Mouse (Mus musculus): ENCODE data around the gene Phf20.

The Phf20 gene

DNA sequence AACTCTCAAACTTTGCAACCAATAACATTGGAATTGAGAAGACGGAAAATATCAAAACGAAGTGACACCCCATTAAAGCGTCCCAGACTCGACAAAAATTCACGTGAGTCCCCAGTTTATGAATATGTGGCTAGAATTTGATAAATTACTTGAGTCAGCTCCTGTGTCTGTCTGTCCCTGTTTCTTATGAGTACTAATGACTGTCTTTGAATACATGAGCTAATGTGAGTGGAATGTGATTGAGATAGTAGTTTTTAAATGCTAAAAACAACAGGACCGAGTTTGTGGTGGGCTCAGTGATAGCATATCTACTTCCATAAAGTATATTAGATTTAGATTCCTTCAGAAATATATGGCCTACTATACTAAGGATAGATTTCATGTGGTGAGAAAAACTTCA lies 76.3 kb downstream of the Phf20 start:
- no peak for DNase-seq (ENCODE audit: low spot score)

DNA sequence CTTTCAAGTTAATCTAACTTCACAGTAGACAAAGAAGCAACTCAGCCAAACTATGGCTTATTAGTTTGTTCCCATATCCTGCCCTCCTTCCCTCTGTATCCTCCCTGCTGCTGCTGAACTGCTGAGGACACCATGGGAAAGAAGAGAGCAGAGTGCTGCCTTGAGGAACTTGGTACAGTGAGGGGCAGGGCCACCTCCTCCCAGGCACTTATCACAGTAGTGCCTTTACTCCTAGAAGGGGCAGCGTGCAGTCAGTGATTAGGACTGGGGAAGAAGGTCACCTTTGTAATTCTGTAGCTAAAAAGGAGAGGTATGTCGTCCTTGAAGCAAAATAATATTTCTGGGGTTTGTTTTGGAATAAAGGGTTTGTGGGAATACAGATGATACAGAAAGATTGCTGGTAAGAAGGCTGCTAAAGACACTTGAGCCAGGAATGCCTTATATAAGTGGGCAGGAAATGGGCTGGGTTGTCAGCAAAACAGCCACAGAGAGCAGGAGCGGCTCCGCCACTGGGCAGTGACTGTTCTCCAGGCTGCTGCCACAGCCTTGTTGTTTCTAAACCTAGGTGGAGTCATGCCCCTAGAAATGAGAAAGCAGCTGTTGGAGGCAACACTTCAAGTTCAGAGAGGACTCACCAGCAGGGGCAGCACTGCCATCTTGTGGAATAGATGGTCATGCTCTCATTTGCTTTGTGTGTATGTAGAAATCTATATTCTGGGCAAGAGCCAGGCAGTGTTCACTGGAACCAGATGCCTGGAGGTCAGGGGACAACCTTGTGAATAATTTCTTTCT lies 82.2 kb downstream of the Phf20 start:
- peak; percentile 75 for DNase-seq (ENCODE audit: low spot score)

DNA sequence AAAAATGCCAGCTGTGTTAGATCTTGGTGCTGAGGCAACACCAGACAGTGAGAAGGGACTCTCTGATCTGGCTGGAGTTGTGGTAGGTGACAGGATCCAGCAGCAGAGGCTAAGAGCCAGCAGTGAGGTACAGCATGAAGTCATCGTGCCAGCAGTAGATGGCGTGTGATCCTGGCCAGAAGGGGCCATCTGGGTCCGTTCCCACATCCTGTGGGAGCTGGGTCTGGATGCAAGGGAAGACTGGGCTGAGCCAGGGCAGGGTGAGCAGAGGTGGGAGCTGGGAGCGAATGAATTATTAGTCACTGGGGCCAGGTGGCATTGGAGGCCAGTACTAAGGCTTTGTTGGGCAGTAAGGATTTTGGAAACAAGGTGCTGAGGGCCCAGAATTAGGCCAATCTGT lies 85.0 kb downstream of the Phf20 start:
- no peak for DNase-seq (ENCODE audit: low spot score)

DNA sequence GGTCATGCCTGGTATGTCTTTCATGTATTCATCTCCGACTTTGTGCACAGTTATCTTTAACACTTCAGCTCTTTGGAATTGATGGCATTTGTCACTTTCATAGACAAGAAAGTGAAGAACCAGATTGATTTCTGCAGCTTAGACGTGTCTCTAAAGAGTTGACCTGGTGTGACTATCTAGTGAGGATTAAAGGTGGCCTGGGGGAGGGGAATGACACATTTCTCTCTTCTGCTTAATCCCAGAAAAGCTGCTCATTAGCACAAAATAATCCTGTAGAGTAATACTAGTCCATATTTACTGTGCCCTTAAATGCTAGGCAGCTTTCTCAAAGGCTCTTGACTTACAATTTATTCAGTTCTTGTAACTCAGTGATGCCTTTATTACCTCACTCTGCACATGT lies 88.9 kb downstream of the Phf20 start:
- DNase-seq (ENCODE audit: low spot score) = no peak

DNA sequence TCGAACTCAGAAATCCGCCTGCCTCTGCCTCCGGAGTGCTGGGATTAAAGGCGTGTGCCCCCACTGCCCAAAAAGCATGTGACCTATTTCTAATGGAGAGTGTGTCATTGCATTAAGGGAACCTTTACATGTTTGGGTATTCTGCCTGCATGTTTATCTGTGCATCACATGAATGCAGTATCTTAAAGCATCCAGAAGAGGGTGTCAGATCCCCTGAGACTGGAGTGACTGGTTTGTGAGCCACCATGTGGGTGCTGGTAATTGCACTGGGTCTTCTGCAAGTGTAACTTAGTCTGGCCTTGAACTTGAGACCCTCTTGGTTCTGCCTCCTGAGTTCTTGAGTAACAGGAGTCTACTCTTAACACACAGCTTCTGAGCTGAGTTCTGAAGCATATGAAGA lies 90.5 kb downstream of the Phf20 start:
- DNase-seq (ENCODE audit: low spot score) = no peak

DNA sequence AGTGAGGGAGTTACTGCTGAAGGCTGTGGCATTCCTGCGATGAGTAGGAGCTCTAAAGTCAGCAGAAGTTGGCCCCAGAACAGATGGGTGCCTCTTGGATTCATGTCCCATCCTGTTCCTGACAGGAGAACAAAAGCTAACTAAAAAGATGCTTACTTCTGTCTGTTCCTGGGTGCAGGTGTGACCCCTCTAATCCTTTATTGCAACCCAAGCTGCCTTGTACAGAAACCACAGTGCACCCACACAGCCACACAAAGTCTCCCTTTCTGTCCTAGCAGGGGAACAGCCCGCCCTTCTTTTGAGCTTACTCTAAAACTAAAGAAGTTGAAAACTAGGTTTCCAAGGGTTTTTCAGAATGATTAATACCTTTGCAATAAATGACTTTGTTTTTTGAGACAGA lies 92.0 kb downstream of the Phf20 start:
- DNase-seq (ENCODE audit: low spot score) = no peak

DNA sequence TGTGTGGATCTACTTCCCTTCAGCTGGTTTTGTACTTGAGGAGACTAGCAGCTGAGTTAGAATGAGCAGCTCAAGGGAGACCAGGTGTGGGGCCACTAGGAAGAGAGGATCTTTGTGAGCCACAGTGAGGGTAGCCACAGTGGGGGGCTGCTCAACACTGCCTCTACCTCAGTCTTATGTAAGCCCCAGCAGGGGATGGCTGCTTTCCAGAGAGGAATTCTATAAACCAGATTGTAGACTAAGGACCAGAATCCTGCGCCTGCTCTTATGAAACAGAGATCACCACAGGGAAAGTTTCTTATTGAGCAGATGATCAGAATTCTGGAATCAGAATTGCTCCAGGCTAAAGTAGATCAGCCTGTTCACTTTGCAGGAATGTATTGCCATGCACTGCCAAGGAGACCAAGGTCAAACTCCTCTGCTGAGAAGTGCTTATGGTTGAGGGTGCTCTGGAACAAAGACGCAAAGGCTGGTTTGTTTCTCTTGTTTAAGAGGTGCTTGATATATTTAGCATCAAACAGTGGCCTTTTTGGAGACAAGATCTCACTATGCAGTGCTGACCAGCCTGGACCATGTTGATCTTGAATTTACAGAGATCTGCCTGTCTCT lies 93.4 kb downstream of the Phf20 start:
- DNase-seq (ENCODE audit: low spot score) = no peak

DNA sequence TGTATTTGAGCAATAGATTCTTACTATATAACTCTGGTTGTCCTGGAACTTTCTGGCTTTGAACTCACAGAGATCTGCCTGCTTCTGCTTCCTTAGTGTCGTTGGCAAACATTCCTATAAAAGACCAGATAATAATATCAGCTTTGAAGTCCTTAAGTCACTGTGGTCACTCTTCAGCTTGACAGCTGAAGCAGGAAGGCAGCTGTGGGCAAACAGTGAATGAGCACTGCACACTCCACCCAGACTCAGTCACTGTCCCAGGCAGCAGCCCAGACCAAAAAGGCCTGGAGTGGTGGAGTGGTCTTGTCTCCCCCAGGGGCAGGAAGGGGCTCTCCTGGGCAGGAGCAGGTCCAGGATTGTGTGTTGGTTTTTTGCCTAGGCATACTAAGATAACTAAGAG lies 95.7 kb downstream of the Phf20 start:
- no peak for DNase-seq (ENCODE audit: low spot score)

DNA sequence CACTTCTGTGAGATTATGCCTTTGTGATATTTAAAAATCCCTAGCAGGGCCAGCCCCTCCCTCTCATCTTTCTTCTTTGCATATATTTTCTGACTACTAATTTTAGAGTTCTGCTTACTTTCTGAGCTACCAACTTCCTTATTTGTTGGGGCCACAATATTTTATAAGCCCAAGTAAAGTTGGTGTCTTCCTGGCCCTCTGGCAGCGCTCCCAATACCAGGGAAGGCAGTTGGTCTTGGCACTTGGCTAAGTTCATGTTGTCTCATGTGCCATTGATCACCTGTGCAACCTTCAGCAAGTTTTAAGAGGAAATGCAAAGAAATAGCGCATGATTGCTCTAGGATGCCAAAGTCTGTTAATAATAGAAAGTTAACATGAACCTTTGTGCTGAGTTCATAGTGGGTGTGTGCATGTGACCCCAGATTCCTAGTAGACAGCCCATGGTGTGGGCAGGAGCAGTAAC lies 99.4 kb downstream of the Phf20 start:
- DNase-seq (ENCODE audit: low spot score) = no peak

DNA sequence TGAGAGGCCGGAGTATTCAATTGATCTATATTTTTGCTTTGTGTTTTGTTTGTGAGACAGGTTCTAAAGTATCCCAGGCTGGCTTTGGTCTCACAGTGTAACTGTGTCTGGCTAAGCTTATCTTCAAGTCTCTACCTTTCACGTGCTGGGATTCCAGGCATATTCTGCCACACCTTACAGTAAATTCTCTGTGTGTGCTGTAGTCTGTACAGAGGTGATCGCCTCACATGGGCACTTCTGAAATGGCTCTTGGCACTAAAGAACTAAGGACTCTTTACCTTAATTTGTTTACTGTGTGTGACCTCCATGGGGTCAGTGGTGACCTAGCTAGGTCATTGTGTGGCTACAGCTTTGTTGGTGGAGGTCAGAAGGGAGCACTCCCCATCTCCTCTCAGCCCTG lies 99.9 kb downstream of the Phf20 start:
- DNase-seq (ENCODE audit: low spot score) = no peak

DNA sequence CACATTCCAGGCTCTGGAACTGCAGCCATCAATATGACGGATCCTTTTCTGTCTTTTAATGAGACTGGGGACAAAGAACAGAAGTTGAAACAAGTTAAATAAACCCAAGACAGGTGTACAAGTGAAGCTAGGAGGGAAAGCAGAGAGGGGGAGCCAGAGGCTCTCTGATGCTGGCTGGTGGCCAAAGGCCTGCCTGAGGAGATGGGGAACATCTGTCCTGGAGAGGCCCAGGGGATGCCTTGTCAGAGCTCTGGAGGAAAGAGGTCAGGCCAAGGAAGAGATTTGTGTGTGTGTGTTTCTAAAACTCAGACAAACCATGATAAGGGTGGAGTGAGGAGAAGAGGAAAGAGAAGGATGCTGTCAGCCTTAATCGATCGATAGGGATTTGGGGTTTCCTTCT lies 101.4 kb downstream of the Phf20 start:
- no peak for DNase-seq (ENCODE audit: low spot score)

DNA sequence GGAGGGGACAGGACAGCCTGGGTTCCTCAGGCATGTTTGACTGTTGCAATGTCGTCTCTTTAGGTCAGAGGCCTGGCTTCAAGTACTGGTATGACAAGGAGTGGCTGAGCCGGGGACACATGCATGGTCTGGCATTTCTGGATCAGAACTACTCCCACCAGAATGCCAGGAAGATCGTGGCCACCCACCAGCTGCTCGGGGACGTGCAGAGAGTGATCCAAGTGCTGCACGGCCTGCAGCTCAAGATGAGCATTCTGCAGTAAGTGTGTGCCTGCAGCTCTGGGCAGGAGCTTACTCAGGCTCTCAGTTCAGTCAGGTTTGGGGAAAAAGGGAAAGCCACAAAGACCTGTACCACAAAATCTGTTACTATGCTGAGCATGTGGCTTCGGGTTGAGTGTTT lies 102.2 kb downstream of the Phf20 start:
- DNase-seq (ENCODE audit: low spot score) = no peak

DNA sequence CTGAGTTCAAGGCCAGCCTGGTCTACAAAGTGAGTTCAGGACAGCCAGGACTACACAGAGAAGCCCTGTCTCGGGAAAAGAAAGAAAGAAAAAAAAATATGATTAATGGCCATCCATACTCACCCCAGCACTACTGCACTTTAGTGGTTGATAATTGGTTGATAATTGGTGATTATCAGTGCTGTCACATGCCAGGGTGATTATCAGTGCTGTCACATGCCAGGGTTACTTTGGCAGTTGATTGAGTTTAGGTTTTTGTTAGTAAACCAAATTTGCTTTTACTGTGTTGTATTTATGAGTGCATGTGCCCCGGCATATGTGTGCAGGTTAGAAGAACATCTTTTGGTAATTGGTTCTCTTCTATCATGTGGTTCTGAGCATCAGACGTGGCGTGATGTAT lies 105.8 kb downstream of the Phf20 start:
- no peak for DNase-seq (ENCODE audit: low spot score)

DNA sequence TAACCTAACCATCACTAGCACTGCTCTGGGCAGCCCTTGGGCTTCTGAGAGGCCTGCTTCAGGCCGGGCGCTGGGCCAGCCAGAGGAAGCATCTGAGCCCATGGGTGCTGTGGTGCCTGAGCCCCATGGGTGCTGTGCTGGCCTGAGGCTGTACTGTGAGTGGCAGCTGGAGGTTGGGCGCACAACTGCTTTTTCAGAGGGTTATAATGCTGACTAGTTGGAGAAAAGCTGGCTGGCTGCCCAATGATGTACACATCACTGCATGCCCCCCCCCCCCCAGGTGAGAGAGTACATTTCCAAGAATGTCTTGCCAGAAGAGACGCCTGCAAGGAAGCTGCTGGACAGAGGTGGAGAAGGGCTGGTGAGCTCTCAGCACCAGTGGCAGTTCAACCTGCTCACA lies 108.1 kb downstream of the Phf20 start:
- no peak for DNase-seq (ENCODE audit: low spot score)

DNA sequence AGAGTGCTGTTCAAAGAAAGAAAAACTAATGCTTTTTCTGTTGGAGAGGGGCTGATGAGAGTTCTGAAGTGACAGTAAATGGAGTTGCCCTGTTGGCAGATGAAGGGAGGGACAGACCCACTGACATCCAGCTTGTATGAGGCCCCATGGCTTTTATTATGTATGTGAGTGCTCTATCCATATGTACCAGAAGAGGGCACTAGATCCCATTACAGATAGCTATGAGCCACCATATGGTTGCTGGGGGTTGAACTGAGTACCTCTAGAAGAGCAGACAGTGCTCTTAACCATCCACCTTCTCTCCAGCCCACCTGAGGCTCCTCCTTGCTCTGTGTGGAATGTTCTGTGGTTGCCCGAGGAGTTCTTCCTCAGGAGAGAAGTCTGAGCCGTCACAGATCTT lies 109.6 kb downstream of the Phf20 start:
- DNase-seq (ENCODE audit: low spot score) = peak; percentile 37

DNA sequence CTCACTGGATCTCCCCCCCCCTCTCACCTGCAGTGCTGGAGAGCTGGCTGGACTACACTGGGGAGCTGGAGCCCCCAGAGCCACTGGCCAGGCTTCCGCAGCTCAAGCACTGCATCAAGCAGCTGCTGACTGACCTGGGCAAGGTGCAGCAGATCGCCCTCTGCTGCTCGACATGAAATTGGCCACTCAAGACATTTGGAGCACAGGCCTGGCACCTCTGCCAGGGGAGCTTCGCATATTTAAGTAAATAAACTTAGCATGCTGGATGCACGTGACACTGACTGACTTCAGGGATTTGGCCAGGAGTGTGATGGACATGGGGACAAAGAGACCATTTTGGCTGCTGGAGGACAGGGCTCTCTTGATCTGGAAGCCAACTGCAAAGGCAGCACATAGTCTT lies 111.0 kb downstream of the Phf20 start:
- DNase-seq (ENCODE audit: low spot score) = no peak

DNA sequence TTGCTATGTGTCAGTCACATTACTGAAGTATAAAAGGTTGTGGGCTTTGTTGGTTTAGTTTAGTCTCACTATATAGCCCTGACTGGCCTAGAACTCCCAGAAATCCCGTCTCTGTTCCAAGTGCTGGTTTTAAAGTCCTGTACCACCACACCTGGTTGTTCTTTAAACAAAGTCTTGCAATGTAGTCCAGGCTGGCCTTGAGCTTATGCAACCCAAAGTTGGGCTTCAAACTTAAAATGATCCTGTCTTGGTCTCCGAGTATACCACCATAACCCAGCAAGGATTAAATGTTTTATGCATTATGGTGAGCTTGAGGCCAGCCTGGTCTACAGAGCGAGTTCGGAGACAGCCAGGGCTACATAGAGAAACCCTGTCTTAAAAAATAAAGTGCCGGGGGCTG lies 113.7 kb downstream of the Phf20 start:
- no peak for DNase-seq (ENCODE audit: low spot score)

DNA sequence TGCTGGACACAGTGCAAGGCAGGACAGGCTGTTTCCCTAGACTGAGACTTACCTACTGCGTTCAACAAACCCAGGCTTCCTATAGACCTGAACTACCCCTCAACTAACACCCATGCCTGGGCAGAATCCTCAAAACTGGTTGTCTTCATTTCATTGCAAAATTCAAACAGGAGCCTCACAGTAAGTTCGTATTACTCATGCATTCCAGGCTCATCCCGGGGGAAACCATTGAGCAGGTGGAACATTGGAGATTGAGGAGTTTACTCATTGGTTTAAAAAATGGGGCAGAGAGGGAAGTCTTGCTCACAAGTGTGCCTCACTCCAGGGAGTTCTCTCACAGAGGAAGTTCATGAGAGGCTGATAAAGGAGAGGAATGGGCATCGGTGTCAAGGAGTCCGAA lies 114.2 kb downstream of the Phf20 start:
- no peak for DNase-seq (ENCODE audit: low spot score)

DNA sequence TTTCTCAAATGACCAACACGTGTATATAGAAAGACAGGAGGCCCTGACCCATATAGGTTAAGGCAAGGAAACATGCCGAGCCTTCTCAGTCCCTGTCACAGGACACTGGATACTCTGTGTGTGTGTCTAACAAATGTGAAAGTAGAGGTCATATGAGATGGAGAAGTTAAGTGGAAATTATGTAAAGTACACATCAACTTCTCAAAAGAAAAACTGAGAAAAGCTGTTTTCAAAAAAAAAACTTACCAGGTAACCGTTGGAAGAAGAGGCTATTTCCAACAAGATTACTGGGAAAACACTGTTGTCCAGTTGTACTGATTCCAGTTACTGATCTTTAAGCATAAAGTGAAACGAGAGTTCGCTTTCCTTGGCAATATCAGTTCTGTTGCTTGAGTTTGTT lies 114.7 kb downstream of the Phf20 start:
- no peak for DNase-seq (ENCODE audit: low spot score)

DNA sequence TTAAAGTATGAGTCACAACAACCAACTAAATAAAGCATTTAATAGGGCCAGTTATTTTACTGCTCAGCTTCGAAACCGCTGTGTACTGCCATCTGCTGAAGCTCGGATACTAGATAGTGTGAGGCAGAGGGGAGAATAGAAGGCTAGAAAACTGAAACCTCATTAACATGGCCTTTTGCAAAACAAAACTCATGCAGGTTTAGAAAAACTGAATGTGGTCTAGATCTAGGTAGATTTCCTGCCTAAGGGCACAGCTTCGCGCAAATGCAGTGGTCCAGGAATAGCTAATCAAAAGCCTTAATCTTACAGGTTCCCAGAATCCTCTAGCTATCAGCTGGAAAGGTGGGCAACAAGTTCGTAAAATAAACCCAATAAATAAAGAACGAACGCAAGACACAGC lies 115.2 kb downstream of the Phf20 start:
- DNase-seq (ENCODE audit: low spot score) = no peak

DNA sequence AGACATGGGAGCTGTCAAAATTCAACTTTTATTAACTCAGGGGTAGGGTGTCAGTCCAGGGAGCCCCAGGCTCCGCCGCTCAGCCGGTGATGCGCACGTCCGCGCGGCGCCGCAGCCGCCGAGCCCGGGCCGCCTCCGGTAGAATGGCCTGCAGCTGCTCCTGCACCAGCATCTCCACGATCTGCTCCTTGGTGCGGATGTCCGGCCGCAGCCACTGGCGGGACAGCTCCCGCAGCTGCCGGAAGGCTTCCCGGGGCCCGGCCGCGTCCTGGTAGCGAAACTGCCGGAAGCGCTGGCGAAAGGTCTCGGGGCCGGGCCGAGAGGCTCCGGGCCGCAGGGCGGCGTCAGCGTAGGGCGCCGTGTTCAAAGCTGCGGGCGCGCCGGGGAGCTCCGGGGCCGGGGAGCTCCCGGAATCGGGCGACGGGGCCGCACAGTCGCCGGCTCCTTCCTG lies 115.6 kb downstream of the Phf20 start:
- peak; percentile 23 for DNase-seq (ENCODE audit: low spot score)

DNA sequence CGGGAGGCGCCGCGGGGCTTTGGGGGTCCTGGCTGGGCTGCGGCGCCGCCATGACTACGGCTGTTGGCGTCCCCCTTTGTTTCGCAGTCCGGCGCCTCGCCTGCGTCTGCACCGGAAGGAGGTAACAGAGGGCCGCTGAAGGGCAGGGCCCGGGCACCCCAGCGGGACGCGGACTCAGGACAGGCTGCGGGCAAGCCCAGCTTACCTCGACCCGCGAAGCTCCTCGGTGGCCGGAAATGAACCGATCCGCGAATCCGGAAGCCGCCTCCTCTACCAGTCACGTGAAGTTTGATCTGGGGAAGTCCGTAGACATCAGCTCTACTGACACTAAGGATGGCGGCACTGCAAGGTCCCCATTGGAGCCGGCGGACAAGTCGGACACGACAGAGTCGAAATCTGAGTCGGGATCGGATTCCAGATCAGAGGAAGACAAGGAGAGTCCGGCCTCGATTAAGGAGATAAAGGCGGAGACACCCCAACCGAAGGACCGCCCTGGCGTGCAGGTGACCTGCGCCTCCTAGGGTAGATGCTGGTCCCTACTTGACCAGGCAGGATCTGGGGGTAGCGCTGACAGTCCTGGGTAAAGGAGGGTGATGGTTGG lies 116.1 kb downstream of the Phf20 start, which contains the start of the genes Cnbd2 and Scand1:
Gene Cnbd2, plus strand, starts transcription at position 3 of the 601 bp plus-strand sequence.
Gene Scand1, minus strand, starts transcription at position 408 of the 601 bp plus-strand sequence.
- DNase-seq (ENCODE audit: low spot score) = peak; percentile 75

DNA sequence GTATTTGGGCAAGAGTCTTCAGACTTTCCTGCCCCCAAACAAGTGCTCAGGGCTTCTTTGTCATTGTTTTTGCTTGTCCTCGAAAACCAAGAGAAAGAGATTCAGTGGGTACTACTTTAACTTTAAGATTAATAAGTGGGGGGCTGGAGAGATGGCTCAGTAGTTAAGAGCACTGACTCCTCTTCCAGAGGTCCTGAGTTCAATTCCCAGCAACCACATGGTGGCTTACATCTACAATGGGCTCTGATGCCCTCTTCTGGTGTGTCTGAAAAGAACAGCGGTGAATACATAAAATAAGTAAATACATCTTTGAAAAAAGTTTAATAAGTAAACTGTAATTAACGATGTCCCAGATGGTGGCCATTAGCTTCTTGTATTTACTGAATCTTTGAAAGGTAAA lies 116.9 kb downstream of the Phf20 start:
- DNase-seq (ENCODE audit: low spot score) = peak; percentile 24
